ENCODE assay signal across 7 mouse cellular contexts in genomic region chr17:56010681-56011080, GRCm38 (mm10). TPM values are rescaled to one million over a fixed set of nuclear protein-coding genes. Genes with fewer than 3 reads are reported as not detected.
A peak's percentile ranks its signal among the peaks of the same experiment; 100 is the strongest.
DNase-seq lines count a peak whose midpoint lies in the region; ATAC-seq and TF ChIP-seq lines count a peak whose summit lies in the region.

No protein-coding gene starts in this region.

- peaks cover 14% of the 10 kb centered on the region for H3K4me1 ChIP-seq in hindbrain, postnatal 0 days (ENCODE audit: insufficient read depth, low read length)
- peaks cover 32% of the 10 kb centered on the region for H3K4me1 ChIP-seq in limb, embryonic 10.5 days
- peaks cover 16% of the 10 kb centered on the region for H3K4me1 ChIP-seq in midbrain, embryonic 11.5 days (ENCODE audit: control insufficient read depth, insufficient read depth, low read length)
- peaks cover 10% of the 10 kb centered on the region; the same call in 1 of the 2 replicates for H3K4me1 ChIP-seq in spleen, adult 2 months (ENCODE audit: control insufficient read depth, insufficient read depth, insufficient read length)

- no peaks in the 10 kb centered on the region for H3K9me3 ChIP-seq in hindbrain, postnatal 0 days (ENCODE audit: low read length)
- H3K9me3 ChIP-seq in limb, embryonic 10.5 days (replicated peaks): no peaks in the 10 kb centered on the region
- H3K9me3 ChIP-seq in midbrain, embryonic 11.5 days (ENCODE audit: control insufficient read depth, low read length): no peaks in the 10 kb centered on the region

- peak; percentile 79 for DNase-seq in adipocyte (ENCODE audit: low spot score)
- peak; percentile 83 for DNase-seq in cerebellum, adult 8-10 months
- DNase-seq in forelimb bud, embryonic 11.5 days (ENCODE audit: low read depth, low spot score): peak; percentile 64
- DNase-seq in hindbrain, postnatal 0 days (ENCODE audit: low spot score): peak; percentile 64
- peak; percentile 92 for DNase-seq in limb, embryonic 10.5 days (ENCODE audit: low spot score)
- DNase-seq in midbrain, embryonic 11.5 days (ENCODE audit: low spot score, missing footprints): peak; percentile 99
- peak in 1 of 2 experiments; percentile 75 for DNase-seq in spleen, adult 2 months (ENCODE audit: low read depth in 1 of 2, low spot score in 2 of 2)

- H3K9ac ChIP-seq in hindbrain, postnatal 0 days (replicated peaks; ENCODE audit: low read length): peak overlapping the region; percentile 79; the same call in 1 of the 2 replicates
- H3K9ac ChIP-seq in midbrain, embryonic 11.5 days (ENCODE audit: low read length): peak overlapping the region; percentile 44; the same call in 1 of the 2 replicates

- H3K4me3 ChIP-seq in hindbrain, postnatal 0 days (ENCODE audit: low read length): 0 out of 2 replicates have a peak overlapping the region, but pooled peaks have one; percentile 6
- H3K4me3 ChIP-seq in limb, embryonic 10.5 days: peak overlapping the region; percentile 88
- peak overlapping the region; percentile 88 for H3K4me3 ChIP-seq in midbrain, embryonic 11.5 days (ENCODE audit: low read depth, low read length)
- H3K4me3 ChIP-seq in spleen, adult 2 months (ENCODE audit: extremely low read depth, insufficient read depth, insufficient read length): no peak overlapping the region

- peak; percentile 95 for TF ChIP-seq CTCF in hindbrain, postnatal 0 days (IDR thresholded peaks at IDR 0.05; ENCODE audit: low read depth)
- peak; percentile 97 for TF ChIP-seq CTCF in spleen, adult 2 months (IDR thresholded peaks at IDR 0.05; ENCODE audit: extremely low read depth, insufficient read depth, insufficient read length, insufficient replicate concordance)

- H3K4me2 ChIP-seq in hindbrain, postnatal 0 days (ENCODE audit: low read depth, low read length): peak overlapping the region; percentile 99
- H3K4me2 ChIP-seq in midbrain, embryonic 11.5 days: peak overlapping the region; percentile 99

- H3K27me3 ChIP-seq in hindbrain, postnatal 0 days (ENCODE audit: insufficient read depth, low read length): no peaks in the 10 kb centered on the region
- H3K27me3 ChIP-seq in limb, embryonic 10.5 days (ENCODE audit: low read depth, poor library complexity, severe bottlenecking): no peaks in the 10 kb centered on the region
- H3K27me3 ChIP-seq in midbrain, embryonic 11.5 days (ENCODE audit: control insufficient read depth, insufficient read depth, low read length): no peaks in the 10 kb centered on the region
- no peaks in the 10 kb centered on the region for H3K27me3 ChIP-seq in spleen, adult 2 months (ENCODE audit: control insufficient read depth, insufficient read depth, low read length)

- no peak for ATAC-seq in hindbrain, postnatal 0 days
- no peak for ATAC-seq in midbrain, embryonic 11.5 days (ENCODE audit: low FRiP score)

- WGBS in hindbrain, postnatal 0 days: 9% methylated on average over 9 of the region's 9 CpGs
- WGBS in limb, embryonic 10.5 days: 12% methylated on average over 9 of the region's 9 CpGs
- WGBS in midbrain, embryonic 11.5 days: 9% methylated on average over 9 of the region's 9 CpGs
- WGBS in spleen, adult 2 months: 14% methylated on average over 9 of the region's 9 CpGs

- TF ChIP-seq POLR2A in spleen, adult 2 months (IDR thresholded peaks at IDR 0.05; ENCODE audit: low read depth, low read length): no peak

- H3K27ac ChIP-seq in hindbrain, postnatal 0 days: no peak overlapping the region; the same call in 1 of the 2 replicates
- no peak overlapping the region for H3K27ac ChIP-seq in limb, embryonic 10.5 days
- no peak overlapping the region for H3K27ac ChIP-seq in midbrain, embryonic 11.5 days (ENCODE audit: low read depth, low read length)
- no peak overlapping the region for H3K27ac ChIP-seq in spleen, adult 2 months (ENCODE audit: insufficient read depth, low read length)

- peaks cover 26% of the 10 kb centered on the region for H3K36me3 ChIP-seq in hindbrain, postnatal 0 days (ENCODE audit: insufficient read depth, low read length)
- peaks cover 52% of the 10 kb centered on the region for H3K36me3 ChIP-seq in limb, embryonic 10.5 days
- peaks cover 10% of the 10 kb centered on the region for H3K36me3 ChIP-seq in midbrain, embryonic 11.5 days (ENCODE audit: control insufficient read depth, insufficient read depth, low read length)
- peaks cover 8% of the 10 kb centered on the region for H3K36me3 ChIP-seq in spleen, adult 2 months (ENCODE audit: control insufficient read depth, insufficient read depth, low read length)

RNA-seq across cellular contexts. Expression of gene Mpnd, which starts 5.2 kb away (rescaled TPM):
- 185 and 186 TPM in 2 replicates for total RNA-seq in hindbrain, postnatal 0 days (2014; rRNA removed)
- 106 and 107 TPM in 2 replicates for polyA plus RNA-seq in hindbrain, postnatal 0 days (2015; fragmentation: Nextera tagmentation; extraction: Ambion mirVana)
- 115 and 130 TPM in 2 replicates for polyA plus RNA-seq in limb, embryonic 10.5 days (2016; fragmentation: Nextera tagmentation; extraction: Ambion mirVana)
- 146 and 158 TPM in 2 replicates for polyA plus RNA-seq in midbrain, embryonic 11.5 days (2014; fragmentation: Nextera tagmentation; extraction: Ambion mirVana)
- polyA plus RNA-seq in spleen, adult 2 months (2012; rRNA removed): 76.7 and 135 TPM in 2 replicates

RNA-seq across cellular contexts. Expression of gene Stap2, which starts 5.3 kb away (rescaled TPM):
- 5.4 and 5.9 TPM in 2 replicates for total RNA-seq in hindbrain, postnatal 0 days (2014; rRNA removed)
- polyA plus RNA-seq in hindbrain, postnatal 0 days (2015; fragmentation: Nextera tagmentation; extraction: Ambion mirVana): 4.3 and 4.6 TPM in 2 replicates
- 6.4 and 7.3 TPM in 2 replicates for polyA plus RNA-seq in limb, embryonic 10.5 days (2016; fragmentation: Nextera tagmentation; extraction: Ambion mirVana)
- 3.6 and 4.5 TPM in 2 replicates for polyA plus RNA-seq in midbrain, embryonic 11.5 days (2014; fragmentation: Nextera tagmentation; extraction: Ambion mirVana)
- polyA plus RNA-seq in spleen, adult 2 months (2012; rRNA removed): 9.1 and 12.0 TPM in 2 replicates

RNA-seq across cellular contexts. Expression of gene Fsd1, which starts 24.4 kb away (rescaled TPM):
- total RNA-seq in hindbrain, postnatal 0 days (2014; rRNA removed): 136 and 140 TPM in 2 replicates
- 178 and 193 TPM in 2 replicates for polyA plus RNA-seq in hindbrain, postnatal 0 days (2015; fragmentation: Nextera tagmentation; extraction: Ambion mirVana)
- 44.0 and 56.6 TPM in 2 replicates for polyA plus RNA-seq in limb, embryonic 10.5 days (2016; fragmentation: Nextera tagmentation; extraction: Ambion mirVana)
- 61.2 and 65.6 TPM in 2 replicates for polyA plus RNA-seq in midbrain, embryonic 11.5 days (2014; fragmentation: Nextera tagmentation; extraction: Ambion mirVana)
- 0.06 and 0.07 TPM in 2 replicates for polyA plus RNA-seq in spleen, adult 2 months (2012; rRNA removed)

RNA-seq across cellular contexts. Expression of gene Sh3gl1, which starts 25.8 kb away (rescaled TPM):
- 76.0 and 79.5 TPM in 2 replicates for total RNA-seq in hindbrain, postnatal 0 days (2014; rRNA removed)
- polyA plus RNA-seq in hindbrain, postnatal 0 days (2015; fragmentation: Nextera tagmentation; extraction: Ambion mirVana): 84.5 and 87.6 TPM in 2 replicates
- 181 and 187 TPM in 2 replicates for polyA plus RNA-seq in limb, embryonic 10.5 days (2016; fragmentation: Nextera tagmentation; extraction: Ambion mirVana)
- 106 and 118 TPM in 2 replicates for polyA plus RNA-seq in midbrain, embryonic 11.5 days (2014; fragmentation: Nextera tagmentation; extraction: Ambion mirVana)
- polyA plus RNA-seq in spleen, adult 2 months (2012; rRNA removed): 72.3 and 80.8 TPM in 2 replicates

RNA-seq across cellular contexts. Expression of gene Chaf1a, which starts 29.6 kb away (rescaled TPM):
- total RNA-seq in hindbrain, postnatal 0 days (2014; rRNA removed): 5.8 and 6.1 TPM in 2 replicates
- polyA plus RNA-seq in hindbrain, postnatal 0 days (2015; fragmentation: Nextera tagmentation; extraction: Ambion mirVana): 4.5 and 5.3 TPM in 2 replicates
- 54.7 and 60.2 TPM in 2 replicates for polyA plus RNA-seq in limb, embryonic 10.5 days (2016; fragmentation: Nextera tagmentation; extraction: Ambion mirVana)
- 20.7 and 24.7 TPM in 2 replicates for polyA plus RNA-seq in midbrain, embryonic 11.5 days (2014; fragmentation: Nextera tagmentation; extraction: Ambion mirVana)
- polyA plus RNA-seq in spleen, adult 2 months (2012; rRNA removed): 2.8 and 4.3 TPM in 2 replicates

Comparison
In these comparisons a context has a peak if more than half of its experiments do, and no peak if none do; other contexts are left out.
1. RNA of gene Fsd1, which starts 24.4 kb away (polyA plus RNA-seq): 178 to 193 TPM in hindbrain, postnatal 0 days, 61.2 to 65.6 TPM in midbrain, embryonic 11.5 days and 44.0 to 56.6 TPM in limb, embryonic 10.5 days; 0.06 to 0.07 TPM in spleen, adult 2 months; every median in the first group is over 10 times any median in the second.